Mouse (Mus musculus) megakaryocyte progenitor cell, adult 5-6 weeks (primary cell): ENCODE data around the gene Gm11627. TPM values are rescaled to one million over a fixed set of nuclear protein-coding genes. Genes with fewer than 3 reads are reported as not detected.

ENCODE experiments used
- ATAC-seq: replicated peaks from 2 replicates; pipeline ENCODE4 v1.8.0; 2016; ENCODE audit warnings: mild to moderate bottlenecking, moderate TSS enrichment, inconsistent platforms; ENCODE audit not compliant: poor library complexity
- total RNA-seq, 2 experiments: library from RNA; stranded (forward) in 1 of 2; stranded (reverse) in 1 of 2; fragments of 157-497, 149-512 nt in 1 of 2; fragments of 200-1000 nt in 1 of 2; gene quantifications; 2 replicates each; pipeline versions ENCODE4 v1.2.3 to v1.2.4; 2015 to 2017

The Gm11627 gene
- total RNA-seq, 2 experiments from 2014 or later: not detected

DNA sequence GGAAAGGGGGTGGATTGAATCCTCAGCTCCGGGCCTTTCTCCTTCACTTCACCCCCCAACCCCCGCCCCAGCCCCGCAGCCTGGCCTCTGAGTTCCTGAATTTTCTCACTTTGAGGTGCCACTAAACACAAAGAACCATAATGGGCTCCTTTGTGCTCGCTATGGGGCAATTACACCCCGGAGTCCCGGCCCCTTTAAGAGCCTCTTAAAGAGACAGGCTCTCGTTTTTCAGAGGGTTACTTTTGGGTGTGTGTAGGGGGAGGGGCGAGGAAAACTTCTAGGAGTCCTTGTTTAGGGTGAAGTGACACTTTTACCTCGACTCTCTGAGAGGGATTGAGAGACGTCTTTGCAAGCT, 24.2 kb upstream of the Gm11627 start:
- no peak for ATAC-seq

DNA sequence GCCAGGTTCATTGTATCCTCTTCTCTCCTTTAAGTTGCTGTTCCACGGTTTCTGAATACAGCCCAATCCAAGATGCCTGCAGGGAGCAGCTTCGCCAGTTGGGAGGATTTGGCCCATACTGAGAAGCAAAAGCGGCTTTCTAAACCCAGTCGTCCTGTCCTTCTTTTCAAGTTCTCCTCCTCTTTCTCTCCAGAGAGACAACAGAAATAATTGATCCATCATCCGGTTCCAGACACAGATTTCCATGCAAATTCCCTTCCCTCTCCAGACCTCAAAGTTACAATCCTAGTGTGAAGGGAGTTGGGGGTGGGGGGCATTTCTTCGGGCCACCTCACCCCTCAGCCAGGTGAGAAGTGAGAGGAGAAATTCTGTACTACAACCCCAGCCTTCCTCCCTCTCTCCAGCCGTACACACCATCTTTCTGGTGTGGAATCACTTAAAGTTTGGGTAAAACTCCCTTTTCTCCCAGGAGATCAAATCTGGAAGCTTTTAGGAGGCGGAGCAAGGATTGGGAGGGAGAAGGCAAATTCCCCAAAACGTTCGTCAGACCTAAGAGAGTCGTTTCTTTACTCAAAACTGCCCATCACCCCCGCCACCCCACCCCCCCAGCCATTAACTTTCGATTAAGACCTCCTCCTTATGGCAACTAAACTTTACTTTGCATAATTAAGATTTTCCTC, 23.7 kb upstream of the Gm11627 start:
- ATAC-seq: no peak

DNA sequence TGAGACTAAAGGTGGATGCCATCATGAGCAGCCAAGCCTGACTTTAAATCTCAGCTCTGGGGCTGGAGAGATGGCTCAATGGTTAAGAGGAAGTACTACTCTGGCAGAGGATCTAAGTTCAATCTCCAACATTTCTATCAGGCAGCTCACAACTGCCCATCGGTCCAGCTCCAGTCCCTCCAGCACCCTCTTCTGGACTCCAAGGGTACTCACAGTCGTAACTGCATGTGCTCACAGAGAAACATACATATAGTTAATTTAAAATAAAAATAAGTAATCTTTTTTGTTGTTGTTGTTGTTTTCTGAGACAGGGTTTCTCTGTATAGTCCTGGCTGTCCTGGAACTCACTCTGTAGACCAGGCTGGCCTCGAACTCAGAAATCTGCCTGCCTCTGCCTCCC, 20.7 kb upstream of the Gm11627 start:
- ATAC-seq: peak; percentile 58

DNA sequence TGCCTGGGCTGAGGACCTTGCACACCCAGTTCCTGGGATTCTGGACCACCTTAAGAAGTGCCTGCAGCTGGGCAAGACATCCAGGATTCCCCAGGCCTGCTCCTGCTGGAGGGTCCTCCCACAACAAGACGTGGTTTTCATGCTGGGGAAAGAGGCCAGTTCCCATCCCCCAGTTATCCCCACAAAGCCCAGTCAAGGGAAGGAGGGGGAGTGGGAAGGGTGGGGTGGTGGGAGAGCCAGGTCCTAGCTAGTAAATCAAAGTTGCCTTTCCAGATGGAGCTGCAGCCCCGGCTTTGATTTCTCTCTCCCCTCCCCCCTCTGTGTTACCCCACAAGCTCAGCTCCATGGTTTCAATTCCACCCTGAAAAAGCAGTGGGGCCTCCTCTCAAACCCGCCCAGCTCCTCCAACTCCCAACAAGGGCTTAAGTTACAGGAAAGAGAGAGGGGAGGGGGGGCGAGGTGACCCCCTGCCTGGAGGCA, 16.1 kb upstream of the Gm11627 start:
- no peak for ATAC-seq

DNA sequence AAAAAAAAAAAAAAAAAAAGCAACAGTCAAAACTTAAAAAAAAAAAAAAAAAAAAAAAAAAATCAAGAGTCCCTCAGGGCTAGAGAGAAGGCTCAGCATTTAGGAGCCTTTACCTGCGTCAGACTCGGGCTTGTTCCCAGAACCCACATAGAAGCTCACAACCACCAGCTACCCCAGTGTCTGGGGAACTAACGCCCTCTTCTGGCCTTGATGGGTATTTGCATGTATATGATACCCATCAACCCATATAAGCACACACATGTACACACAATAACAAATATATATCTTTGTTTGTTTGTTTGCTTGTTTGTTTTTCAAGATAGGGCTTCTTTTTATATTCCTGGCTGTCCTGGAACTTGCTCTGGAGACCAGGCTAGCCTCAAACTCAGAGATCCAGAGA, 8.3 kb upstream of the Gm11627 start:
- ATAC-seq: no peak

DNA sequence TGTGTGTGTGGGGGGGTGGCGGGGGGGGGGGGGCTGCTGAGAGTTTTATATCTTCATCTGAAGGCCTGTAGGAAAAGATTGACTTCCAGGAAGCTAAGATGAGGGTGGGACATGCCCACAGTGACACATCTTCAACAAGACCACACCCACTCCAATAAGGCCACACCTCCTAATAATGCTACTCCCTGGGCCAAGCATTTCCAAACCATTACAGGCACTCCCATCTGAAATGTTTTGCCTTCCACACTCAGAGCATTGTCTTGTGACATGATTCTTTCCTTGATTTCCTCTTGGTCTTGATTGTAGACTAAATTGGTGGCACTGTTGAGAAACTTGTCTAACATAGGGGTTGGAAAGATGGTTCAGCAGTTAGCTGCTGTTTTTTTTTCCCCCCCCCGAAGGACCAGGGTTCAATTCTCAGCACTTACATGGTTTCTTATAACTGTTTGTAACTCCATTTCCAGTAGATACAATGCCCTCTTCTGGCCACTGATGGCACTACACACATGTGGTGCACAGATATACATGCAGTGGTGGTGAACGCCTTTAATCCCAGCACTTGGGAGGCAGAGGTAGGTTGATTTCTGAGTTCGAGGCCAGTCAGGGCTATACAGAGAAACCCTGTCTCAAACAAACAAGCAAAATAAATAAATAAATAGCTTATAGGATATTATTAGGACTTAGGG, 7.3 kb upstream of the Gm11627 start:
- ATAC-seq: no peak

DNA sequence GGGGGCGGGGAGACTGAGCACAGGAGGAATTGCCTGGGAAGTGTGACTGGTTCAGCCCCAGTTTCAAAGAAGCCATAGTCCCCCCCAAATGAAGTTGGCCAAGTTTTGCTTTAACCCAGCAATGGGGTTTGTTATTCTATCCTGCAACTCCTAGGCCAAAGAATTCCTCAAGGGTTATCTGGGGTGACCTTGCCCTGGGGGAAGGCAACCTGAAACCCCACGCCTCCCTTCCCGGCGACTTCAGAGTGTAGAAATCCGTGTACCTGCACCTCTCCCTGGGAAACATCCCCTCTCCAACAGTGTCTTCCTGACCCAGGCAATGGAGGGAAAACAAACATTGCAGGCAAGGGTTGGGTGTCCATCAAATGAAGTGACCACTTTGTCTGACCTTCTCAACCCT, 3.5 kb upstream of the Gm11627 start:
- no peak for ATAC-seq

DNA sequence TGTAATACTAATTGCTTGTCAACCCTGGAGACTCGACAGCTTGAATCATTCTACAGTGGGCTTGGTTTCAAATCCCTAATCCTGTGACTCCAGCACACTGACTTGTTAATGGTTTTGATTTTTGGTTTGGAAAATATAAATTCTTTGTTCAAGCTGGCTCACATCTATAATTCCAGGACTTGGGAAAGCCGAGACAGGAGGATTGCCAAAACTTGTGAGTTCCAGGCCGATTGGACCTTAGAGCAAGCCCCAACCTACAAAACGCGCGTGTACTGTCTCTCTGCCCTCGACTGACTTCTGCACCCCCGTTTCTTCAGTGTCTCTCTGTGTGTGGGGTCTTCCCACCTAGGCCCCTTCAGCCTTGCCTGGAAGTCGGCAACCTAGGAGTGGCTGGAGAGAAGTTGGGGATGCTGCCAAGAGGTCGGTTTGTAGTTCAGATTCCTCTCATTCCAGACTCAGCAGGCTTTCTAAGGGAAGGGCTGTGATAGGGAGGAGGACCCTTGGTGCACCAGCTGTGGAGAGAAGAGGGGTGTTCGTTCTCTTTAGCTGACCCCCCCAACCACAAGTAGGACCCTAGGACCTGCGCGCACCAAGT, 2.9 kb upstream of the Gm11627 start:
- ATAC-seq: no peak

DNA sequence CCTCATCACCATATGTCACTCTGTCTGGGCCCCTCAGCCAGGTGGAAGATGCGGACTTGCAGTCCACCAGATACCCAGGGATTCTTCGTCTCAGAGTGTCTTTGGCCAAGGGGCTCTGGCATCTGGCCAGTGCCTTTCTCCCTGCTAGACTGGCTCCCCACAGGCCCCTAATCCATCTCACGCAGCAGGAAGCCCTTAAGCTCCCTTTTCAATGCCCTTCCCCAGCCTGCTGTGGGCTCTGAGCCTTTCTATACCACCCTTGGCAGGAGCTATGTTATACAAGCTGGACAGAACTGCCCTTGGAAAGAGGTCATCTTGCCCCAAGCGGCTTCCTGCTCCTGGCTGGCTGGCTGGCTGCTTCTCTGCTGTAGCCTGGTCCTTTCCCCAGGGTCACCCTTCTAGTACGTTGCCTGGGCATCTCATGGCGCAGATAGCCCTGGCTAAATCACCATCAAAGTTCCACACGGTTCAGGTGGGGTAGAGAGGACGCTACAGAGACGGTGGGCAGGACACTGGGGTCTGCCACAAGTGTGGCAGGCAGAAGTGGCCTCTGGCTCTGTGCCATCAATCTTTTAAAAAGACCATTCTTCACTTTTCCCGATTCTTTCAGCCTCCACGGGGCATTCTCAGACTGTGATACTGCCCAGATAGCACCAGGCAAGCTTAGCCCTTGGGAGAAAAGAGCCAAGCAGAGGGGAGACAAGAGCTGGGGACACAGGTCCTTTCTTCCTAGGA, 2.2 kb upstream of the Gm11627 start:
- ATAC-seq: no peak

DNA sequence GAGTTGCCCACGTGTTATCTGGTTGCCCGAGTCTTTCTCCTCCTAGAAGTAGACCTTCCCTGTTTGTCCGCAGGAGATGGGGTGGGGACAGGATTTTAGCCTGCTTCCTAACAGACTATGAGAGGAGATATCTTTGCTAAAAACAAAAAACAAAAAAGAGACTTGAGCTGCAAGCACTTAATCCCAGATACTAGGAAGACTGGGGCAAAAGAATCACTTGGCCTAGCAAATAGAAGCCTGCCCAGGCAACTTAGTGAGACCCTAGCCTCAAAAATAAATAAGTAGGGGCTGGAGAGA, 721 bp upstream of the Gm11627 start:
- no peak for ATAC-seq

DNA sequence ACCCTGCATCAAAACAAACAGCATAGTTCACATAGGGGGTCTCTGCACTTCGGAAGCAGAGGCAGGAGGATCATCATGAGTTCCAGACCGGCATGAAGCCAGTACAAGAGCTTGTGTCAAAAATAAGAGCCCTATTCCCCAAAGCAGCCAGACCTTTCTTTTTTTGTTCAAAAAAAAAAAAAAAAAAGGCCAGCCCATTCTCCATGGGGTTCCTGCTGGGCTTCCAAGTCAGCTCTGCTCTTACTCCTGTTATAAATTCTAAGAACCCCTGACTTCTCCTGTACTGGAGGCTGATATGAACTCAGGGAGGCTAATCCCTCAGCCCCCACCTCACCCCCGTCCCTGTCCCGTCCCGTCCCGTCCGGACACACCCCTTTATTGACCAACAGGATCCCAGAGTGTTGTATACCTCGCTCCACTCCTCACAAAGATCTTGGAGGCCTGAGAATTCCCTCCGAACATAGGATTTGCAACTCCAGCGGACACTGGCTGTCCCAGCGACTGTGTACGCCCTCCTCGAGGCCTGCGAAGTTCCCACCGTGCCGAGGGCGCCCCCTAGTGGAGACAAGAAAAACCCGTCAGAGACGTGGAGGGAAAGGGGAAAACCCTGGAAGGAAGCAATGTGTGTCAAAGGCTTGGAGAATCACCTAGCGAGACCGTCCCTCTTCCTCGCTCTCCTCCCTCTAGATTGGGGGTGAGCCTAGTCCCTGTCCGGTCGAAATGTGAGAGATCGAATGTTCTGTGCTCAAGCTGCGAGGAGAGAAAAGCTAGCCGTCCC, 731 bp downstream of the Gm11627 start:
- peak; percentile 90 for ATAC-seq

DNA sequence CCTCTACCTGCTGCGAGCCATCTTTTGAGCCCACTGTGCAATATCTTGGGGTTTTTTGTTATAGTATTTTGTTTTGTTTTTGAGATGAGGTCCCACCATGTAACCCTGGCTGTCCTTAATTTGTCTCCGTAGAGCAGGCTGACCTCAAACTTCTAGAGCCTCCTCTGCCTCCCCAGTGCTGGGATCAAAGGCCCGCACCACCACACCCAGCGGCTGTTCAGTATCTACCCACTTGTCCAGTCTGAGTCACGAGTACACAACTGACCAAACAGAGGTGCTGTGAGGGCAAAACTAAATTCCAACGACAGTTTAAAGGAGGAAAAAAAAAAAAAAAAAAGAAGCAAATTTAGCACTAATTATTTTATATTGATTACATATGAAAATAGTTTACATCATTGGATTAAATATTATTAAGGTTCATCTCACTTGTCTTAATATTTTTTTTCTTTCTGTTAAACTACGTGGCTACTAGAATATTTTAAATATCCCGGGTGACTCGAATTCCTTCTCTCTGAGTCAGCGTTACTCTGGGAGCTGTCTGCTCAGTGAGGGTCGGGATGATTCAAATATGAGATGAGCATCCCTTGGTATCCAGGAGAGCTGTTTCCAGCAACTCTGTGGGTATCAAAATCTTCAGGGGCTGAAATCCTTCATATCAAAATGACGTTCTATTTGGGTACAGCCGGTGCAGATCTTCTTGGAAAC, 3.1 kb downstream of the Gm11627 start:
- no peak for ATAC-seq

DNA sequence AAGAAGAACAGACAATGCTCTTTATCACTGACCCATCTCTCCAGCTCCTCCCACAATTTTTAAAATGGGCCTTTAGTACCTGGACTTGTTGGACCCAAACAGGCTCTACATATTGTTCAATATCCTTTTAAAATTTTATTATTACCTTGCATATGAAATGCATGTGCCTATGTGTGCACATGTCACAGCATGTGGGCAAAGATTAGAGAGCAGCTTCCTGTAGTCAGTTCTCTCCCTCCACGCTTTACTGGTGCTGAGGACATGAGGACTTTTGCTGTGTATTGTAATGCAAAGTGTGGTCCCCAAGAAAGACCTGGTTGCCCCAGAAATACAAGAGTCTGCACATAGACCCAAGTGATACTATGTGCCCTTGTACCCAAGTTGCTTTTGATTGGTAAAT, 4.2 kb downstream of the Gm11627 start:
- ATAC-seq: no peak

DNA sequence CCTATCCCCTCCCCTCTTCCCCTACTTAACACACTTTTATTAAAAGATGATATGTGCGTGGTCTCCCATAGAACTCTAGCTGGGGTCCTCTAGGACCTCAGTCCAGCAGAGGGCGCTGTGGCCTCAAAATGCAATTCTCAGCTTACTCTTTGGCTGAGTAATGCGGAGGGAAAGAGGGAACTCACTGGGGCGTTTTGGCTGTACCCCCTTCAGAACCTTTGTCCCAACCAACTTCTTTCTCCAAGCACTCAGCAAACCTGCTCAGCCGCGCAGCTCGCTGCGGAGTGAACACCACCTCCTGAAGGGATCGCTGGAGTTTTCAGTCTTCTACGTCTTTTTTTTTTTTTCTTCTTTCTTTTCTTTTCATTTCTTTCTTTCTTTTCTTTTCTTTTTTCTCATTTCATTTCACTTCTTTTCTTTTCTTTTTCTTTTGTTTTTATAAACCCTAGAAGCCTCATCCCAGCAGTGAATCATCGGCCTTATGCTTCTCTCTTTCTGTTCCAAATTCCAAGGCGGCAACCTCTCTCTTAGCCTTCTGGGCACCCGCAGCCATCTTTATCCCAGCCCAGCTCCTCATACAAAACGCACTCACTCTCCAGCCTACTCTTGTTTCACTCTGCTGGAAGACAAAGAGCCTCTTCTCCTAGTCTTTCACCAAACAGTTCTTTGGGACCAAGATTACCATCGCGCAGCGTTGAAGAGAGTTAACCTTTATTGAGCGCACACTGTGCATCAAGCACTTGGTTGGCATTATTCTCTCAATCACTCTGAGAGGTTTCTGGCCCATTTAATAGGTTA, 6.2 kb downstream of the Gm11627 start:
- peak; percentile 96 for ATAC-seq

DNA sequence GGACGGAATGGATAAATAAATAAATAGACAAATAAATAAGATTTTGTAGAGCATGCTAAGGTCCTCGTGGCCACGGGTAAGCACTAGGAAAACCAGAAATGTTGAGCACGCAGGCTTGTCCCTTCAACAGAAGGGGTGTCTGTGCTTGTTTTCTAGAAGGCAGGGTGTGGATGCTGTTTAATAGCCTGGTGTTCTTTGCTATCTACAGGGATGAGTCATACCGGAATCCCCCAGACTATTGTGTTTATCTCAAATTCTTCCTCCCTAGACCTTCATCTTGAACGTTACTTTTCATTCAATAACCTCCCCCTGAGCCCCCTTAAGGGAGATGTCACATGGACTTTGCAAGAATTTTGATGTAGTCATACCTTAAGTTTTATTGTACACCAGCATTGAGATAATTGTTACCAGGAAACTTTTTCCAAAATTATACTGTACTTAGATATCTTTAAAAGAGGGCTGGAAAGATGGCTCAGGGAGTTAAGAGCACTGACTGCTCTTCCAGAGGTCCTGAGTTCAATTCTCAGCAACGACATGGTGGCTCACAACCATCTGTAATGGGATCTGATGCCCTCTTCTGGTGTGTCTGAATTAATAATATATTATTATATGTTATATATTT, 10.4 kb downstream of the Gm11627 start:
- no peak for ATAC-seq

DNA sequence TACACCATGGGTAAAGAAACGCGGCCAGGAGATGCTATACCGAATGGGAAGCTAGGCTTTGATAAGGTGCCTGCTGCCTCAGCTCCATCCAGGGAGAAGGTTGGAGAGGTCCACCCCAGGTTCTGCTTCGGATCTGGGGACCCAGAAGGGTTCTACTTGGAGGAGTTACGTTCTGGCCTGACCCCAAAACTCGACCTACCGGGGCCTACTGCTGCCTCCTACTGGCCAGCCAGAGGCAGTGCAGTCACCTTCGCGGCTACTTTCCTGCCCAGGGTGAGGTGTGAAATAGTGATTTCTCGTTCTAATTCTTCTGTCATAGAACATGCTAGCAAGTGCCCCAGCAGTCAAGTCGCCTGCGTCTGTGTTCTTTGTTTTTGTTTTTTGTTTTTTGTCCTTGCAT, 11.1 kb downstream of the Gm11627 start:
- peak; percentile 54; the same call in 1 of the 2 replicates for ATAC-seq

DNA sequence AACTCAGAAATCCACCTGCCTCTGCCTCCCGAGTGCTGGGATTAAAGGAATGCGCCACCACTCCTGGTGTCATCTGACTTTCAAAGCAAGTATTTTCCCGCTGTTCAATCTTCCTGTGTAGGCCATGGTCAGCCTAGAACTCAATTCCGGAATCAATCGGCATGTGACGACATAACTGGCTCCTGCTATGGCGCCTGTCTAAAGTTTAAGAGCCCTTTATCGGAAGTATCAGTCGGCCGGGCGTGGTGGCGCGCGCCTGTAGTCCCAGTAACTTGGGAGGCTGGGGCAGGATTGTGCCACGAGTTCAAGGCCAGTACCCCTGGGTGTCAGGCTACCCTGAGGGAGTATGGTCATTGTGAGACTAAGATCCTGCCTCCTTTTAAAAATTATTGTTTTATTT, 11.5 kb downstream of the Gm11627 start:
- ATAC-seq: no peak

DNA sequence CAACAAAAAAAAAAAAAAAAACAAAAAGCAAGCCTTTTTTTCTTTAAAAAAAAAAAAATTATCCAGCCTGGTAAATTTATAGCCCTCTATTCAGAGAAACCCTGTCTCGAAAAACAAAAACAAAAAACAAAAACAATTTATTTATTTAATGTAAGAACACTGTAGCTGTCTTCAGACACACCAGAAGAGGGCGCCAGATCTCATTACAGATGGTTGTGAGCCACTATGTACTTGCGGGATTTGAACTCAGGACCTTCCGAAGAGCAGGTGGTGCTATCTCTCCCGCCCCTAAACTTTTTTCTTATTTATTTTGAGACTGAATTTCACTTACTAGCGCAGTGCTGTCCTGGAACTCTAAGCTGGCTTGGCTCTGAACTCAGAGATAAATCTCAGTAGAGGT, 12.1 kb downstream of the Gm11627 start:
- ATAC-seq: no peak

DNA sequence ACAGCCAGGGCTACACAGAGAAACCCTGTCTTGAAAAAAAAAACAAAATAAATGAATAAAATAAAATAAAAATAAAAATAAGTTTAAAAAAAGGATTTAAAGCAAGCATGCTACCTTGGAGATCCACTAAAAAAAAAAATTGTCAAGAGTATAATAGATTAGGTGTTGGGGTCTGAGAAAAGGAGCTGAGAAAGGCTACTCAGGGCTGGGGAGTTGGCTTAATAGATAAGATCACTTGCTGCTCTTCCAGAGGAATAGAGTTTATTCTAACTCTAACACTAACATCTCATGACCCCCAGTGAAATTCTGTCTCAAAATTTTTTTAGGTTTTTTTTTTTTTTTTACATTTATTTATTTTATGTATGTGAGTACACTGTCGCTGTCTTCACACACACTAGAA, 13.0 kb downstream of the Gm11627 start:
- ATAC-seq: no peak
